Mouse (Mus musculus) intestine, embryonic 15.5 days (tissue): ENCODE data around the gene 4930404N11Rik. TPM values are rescaled to one million over a fixed set of nuclear protein-coding genes. Genes with fewer than 3 reads are reported as not detected.

Source experiments
- ATAC-seq: fragments of 200-750 bp; cut with Nextera tagmentation; 2 replicates; pipeline ENCODE4 v1.8.0; 2017; ENCODE audit warnings: moderate TSS enrichment, moderate library complexity
- H3K27ac ChIP-seq: fragments of 300-500 bp; sonication (generic); 2 replicates; pipeline ENCODE4 v1.5.1; 2015; ENCODE audit warnings: mild to moderate bottlenecking, inconsistent platforms
- H3K27me3 ChIP-seq: fragments of 300-500 bp; sonication (generic); replicated peaks from 2 replicates; pipeline ENCODE4 v1.6.1; 2015; ENCODE audit warnings: inconsistent platforms
- H3K36me3 ChIP-seq: fragments of 300-500 bp; sonication (generic); 2 replicates; pipeline ENCODE4 v1.6.1; 2015; ENCODE audit warnings: inconsistent platforms
- H3K4me1 ChIP-seq: fragments of 300-500 bp; sonication (generic); replicated peaks from 2 replicates; pipeline ENCODE4 v1.6.1; 2015; ENCODE audit warnings: inconsistent platforms
- H3K4me2 ChIP-seq: fragments of 300-500 bp; sonication (generic); replicated peaks from 2 replicates; pipeline ENCODE4 v1.6.1; 2015; ENCODE audit warnings: mild to moderate bottlenecking, inconsistent platforms
- H3K4me3 ChIP-seq: fragments of 300-500 bp; sonication (generic); replicated peaks from 2 replicates; pipeline ENCODE4 v1.5.1; 2015; ENCODE audit warnings: inconsistent platforms
- H3K9ac ChIP-seq: fragments of 300-500 bp; sonication (generic); 2 replicates; pipeline ENCODE4 v1.6.1; 2015; ENCODE audit warnings: inconsistent platforms
- H3K9me3 ChIP-seq: fragments of 300-500 bp; sonication (generic); 2 replicates; pipeline ENCODE4 v1.6.1; 2016; ENCODE audit warnings: inconsistent platforms
- WGBS: fragments of 180-500 bp; shearing (Covaris S2); methylation state at CpG from one replicate; pipeline ENCODE4 v1.1.7; 2015; 5-methylcytosine and 5-hydroxymethylcytosine counted together
- polyA plus RNA-seq: library from polyadenylated mRNA; unstranded; fragments of >200 nt; fragmentation: Nextera tagmentation; extraction: Ambion mirVana; gene quantifications from 2 replicates; pipeline ENCODE4 v1.2.1, GENCODE M21; 2015

Gene 4930404N11Rik
- polyA plus RNA-seq, 1 experiment from 2014 or later: 1.0 TPM

DNA sequence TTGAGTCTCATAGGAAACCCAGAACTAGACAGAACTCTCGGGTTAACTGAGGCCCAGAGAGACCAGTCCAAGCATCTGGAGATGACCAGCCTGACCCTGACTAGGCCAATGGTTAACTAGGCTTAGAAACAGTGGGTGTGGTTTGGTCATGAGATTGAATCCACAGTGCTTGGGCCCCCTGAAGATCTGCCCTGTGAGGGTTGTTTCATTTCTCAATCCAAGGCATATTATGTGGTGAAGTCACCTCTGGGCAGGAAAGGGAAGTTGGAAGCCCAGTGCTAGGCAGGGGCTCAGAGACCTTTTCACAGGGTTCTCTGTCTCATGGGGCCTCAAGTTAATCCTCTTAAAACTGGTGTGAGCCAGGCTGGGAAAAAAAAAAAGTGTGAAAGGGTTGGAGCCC, 6.8 kb downstream of the 4930404N11Rik start:
- Histone ChIP-seq H3K27me3 (peaks cover 7% of the 10 kb centered on the region), H3K4me2 (peak overlapping the region; percentile 99), H3K4me1 (peaks cover 50% of the 10 kb centered on the region), H3K9me3 (no peaks in the 10 kb centered on the region), H3K4me3 (peak overlapping the region; percentile 88; the same call in 1 of the 2 replicates), H3K27ac (peak overlapping the region; percentile 59), H3K36me3 (peaks cover 3% of the 10 kb centered on the region; the same call in 1 of the 2 replicates), H3K9ac (peak overlapping the region; percentile 91; the same call in 1 of the 2 replicates)
- WGBS: 63% methylated on average over 1 of the region's 1 CpGs
- ATAC-seq: peak; percentile 24

DNA sequence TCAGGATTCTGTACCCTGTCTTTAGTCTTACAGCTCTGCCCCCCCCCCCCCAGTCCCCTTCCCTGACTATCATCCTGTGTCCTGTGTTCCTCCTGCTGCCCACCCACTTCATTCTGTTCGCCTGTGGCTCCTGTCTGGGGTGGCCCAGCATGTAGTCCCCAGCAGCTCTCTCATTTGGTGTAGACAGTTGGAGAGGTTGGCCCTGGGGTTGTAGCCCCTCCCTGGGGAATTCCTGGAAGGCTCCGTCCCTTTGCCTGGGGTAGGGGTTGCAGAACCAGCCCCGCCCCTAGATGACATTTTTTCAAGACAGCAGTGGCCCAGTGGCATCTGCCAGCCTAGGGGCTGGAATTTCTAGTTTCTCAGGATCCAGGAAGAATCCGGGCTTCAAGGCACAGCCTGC, 7.4 kb downstream of the 4930404N11Rik start:
- peak overlapping the region; percentile 59 for H3K27ac ChIP-seq
- no peaks in the 10 kb centered on the region for H3K9me3 ChIP-seq
- peaks cover 44% of the 10 kb centered on the region for H3K4me1 ChIP-seq
- peak overlapping the region; percentile 88 for H3K4me3 ChIP-seq
- peak overlapping the region; percentile 99 for H3K4me2 ChIP-seq
- H3K36me3 ChIP-seq: peaks cover 3% of the 10 kb centered on the region; the same call in 1 of the 2 replicates
- 0 out of 2 replicates have a peak, but pooled peaks cover under 1% of the 10 kb centered on the region for H3K27me3 ChIP-seq
- H3K9ac ChIP-seq: peak overlapping the region; percentile 91
- ATAC-seq: no peak
- WGBS: 35% methylated on average over 4 of the region's 4 CpGs

DNA sequence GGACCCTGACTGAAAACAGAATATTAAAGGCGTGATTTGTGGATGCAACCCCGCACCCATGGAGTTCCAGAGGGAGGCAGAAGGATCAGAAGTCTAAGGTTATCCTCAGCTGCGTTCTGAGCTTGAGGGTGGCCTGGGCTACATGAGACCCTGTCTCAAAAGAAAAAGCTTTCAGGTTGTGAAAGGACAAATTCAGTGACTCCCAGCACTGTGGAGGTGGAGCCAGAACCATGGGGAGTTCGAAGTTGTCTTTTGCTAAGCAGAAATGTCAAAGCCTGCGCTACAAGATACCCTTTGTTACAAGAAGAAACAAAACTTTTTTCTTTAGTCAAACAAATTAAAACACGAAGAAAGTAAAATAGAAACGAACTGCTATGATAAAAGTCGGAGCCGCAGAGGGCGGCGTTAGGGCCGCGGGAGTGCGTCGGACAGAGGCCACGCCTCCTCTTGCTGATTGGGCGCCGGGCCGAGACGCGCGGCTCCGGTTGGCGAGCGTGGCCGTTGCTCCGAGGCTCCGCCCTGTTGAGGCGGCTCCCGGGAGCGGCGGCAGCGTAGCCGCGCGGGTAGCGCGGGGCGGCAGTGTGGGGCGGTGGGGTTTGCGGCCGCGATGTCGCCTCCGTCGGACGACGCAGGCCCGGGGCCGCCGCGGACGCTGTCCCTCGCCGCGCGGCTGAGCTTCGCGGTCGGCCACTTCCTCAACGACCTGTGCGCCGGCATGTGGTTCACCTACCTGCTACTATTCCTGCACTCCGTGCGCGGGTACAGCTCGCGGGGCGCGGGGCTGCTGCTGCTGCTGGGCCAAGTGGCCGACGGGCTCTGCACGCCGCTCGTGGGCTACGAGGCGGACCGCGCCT, 8.4 kb downstream of the 4930404N11Rik start, which contains the start of gene Mfsd12:
Gene Mfsd12, plus strand, starts transcription at position 501 of the 854 bp plus-strand sequence.
- WGBS: 2% methylated on average over 79 of the region's 79 CpGs
- peak within 1 kb of the TSS; percentile 99 for H3K4me2 ChIP-seq
- H3K9ac ChIP-seq: peak within 1 kb of the TSS; percentile 91
- H3K27ac ChIP-seq: peak within 1 kb of the TSS; percentile 59
- H3K9me3 ChIP-seq: no peaks in the 10 kb centered on the region
- H3K27me3 ChIP-seq: no peaks in the 10 kb centered on the region
- peak; percentile 90 for ATAC-seq
- H3K4me1 ChIP-seq: peaks cover 37% of the 10 kb centered on the region
- peaks cover 3% of the 10 kb centered on the region; the same call in 1 of the 2 replicates for H3K36me3 ChIP-seq
- peak within 1 kb of the TSS; percentile 88 for H3K4me3 ChIP-seq

DNA sequence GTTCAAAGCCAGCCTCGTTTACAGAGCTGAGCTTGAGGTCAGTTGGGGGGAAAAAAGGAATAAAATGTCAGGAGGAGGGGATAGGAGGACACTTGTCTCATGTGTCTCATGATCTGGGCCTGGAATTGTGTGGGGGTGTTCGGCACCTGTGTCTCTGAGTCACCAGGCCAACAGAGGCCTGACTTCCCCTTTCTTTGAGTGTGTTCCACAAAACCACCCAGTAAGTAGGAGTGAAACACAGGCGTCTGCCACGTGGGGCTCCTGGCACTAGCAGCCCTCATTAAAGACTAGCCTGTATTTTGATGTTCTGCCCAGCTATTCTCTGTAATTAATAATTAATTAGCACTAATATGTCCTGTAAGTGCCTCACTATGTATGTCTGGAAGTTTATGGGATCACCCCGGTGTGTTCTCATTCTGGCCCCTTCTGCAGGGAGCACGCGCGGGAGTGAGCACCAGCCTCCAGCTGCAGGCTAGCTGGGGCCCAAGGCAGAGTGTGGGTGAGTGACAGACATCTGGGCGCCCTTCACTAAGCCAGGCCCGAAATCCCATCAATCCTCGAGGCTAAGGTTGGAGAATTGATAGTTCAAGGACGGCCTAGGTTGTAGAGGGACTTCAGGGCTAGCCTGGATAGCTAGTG, 9.1 kb downstream of the 4930404N11Rik start:
- WGBS: 54% methylated on average over 12 of the region's 12 CpGs
- ATAC-seq: no peak
- Histone ChIP-seq H3K27ac (no peak overlapping the region), H3K4me1 (peaks cover 42% of the 10 kb centered on the region), H3K4me2 (peak overlapping the region; percentile 99), H3K36me3 (peaks cover 3% of the 10 kb centered on the region; the same call in 1 of the 2 replicates), H3K27me3 (no peaks in the 10 kb centered on the region), H3K9ac (no peak overlapping the region), H3K4me3 (no peak overlapping the region), H3K9me3 (no peaks in the 10 kb centered on the region)

DNA sequence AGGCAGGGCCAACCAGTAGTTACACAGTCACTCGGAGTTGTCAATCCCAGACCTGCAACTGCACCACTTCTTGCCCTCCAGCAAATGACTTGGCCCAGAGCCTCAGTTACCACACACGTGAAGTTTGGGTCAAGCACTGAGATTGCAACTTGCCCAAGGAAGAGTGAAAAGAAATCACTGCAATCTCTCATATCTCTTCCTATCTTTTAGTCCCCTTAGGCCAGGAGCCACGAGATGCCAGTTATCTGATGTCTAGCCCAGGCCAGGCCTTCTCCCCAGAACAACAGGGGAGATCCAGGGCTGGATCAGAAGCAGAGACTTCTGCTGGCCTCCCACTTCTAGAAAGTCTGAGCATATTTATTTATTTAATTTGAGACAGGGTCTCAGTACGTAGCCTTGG, 10.1 kb downstream of the 4930404N11Rik start:
- WGBS: 88% methylated on average over 4 of the region's 4 CpGs
- H3K9me3 ChIP-seq: no peaks in the 10 kb centered on the region
- H3K9ac ChIP-seq: no peak overlapping the region
- no peak for ATAC-seq
- no peaks in the 10 kb centered on the region for H3K27me3 ChIP-seq
- H3K4me2 ChIP-seq: no peak overlapping the region
- H3K36me3 ChIP-seq: no peaks in the 10 kb centered on the region
- no peak overlapping the region for H3K4me3 ChIP-seq
- H3K4me1 ChIP-seq: peaks cover 38% of the 10 kb centered on the region
- H3K27ac ChIP-seq: no peak overlapping the region

DNA sequence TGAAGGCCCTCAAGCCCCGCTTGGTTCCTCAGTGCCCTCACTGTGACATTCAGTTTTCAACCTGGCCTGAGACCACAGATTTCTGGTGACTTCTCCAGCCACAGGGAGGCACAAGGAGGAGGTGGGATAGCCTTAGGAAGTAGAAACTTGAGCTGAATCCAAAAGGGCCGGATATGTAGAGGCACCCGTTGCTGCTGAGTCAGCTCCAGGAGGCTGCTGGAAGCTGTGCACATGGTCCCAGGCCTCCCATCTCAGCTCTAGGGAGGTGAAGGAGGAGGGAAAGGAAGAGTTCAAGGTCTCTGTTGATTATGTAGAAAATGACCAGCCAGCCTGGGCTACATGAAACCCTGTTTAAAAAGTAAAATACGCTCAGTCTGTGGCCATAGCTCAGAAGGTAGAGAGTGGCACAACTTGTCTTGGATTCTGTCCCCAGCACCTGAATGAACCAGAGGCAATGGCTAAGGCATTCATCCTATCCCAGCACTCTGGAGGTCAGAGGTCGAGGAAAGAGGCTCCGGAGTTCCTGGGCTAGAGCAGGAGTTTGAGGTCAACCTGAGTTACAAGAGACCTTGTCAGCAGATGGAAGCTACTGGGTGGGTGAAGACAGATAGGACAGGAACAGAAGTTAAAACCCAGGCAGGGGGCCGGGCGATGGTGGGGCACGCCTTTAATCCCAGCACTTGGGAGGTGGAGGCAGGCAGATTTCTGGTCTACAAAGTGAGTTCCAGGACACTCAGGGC, 10.7 kb downstream of the 4930404N11Rik start:
- no peak for ATAC-seq
- Histone ChIP-seq H3K4me1 (peaks cover 35% of the 10 kb centered on the region), H3K4me2 (no peak overlapping the region), H3K36me3 (no peaks in the 10 kb centered on the region), H3K27ac (no peak overlapping the region), H3K9me3 (no peaks in the 10 kb centered on the region), H3K4me3 (no peak overlapping the region), H3K27me3 (no peaks in the 10 kb centered on the region), H3K9ac (peak overlapping the region; percentile 13; the same call in 1 of the 2 replicates)
- WGBS: 74% methylated on average over 9 of the region's 9 CpGs

DNA sequence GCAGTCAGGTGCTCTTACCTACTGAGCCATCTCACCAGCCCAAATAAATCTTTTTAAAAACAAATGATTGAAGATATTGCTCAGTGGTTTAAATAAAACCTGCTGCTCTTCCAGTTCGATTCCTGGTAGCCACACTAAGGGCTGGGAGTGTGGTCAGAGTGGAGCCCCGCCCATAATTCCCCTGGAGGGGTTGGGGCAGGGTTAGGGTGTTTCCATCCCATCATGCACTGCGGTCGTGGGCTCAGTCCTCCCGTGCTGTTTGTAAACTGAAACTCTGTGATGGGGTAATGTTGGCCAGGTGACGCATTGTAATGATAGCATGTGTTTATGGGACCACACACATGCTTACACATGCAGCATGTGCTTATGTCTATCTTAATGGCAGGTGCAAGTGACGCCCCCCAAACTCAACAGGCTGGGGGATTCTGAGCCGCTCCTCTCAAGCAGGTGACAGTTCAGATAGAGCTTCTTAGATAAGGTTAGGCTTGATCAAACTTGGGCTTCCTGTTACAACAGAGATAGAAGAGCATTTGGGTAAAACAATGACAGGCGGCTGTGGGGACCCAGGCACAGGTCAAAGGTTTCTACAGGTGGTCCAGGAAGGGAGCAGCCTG, 13.8 kb downstream of the 4930404N11Rik start:
- Histone ChIP-seq H3K9me3 (no peaks in the 10 kb centered on the region), H3K4me3 (no peak overlapping the region), H3K9ac (no peak overlapping the region; the same call in 1 of the 2 replicates), H3K27ac (peak overlapping the region; percentile 40; the same call in 1 of the 2 replicates), H3K4me1 (peaks cover 37% of the 10 kb centered on the region), H3K36me3 (0 out of 2 replicates have a peak, but pooled peaks cover 6% of the 10 kb centered on the region), H3K4me2 (peak overlapping the region; percentile 35; the same call in 1 of the 2 replicates), H3K27me3 (no peaks in the 10 kb centered on the region)
- ATAC-seq: no peak
- 14% methylated on average over 9 of the region's 9 CpGs for WGBS

DNA sequence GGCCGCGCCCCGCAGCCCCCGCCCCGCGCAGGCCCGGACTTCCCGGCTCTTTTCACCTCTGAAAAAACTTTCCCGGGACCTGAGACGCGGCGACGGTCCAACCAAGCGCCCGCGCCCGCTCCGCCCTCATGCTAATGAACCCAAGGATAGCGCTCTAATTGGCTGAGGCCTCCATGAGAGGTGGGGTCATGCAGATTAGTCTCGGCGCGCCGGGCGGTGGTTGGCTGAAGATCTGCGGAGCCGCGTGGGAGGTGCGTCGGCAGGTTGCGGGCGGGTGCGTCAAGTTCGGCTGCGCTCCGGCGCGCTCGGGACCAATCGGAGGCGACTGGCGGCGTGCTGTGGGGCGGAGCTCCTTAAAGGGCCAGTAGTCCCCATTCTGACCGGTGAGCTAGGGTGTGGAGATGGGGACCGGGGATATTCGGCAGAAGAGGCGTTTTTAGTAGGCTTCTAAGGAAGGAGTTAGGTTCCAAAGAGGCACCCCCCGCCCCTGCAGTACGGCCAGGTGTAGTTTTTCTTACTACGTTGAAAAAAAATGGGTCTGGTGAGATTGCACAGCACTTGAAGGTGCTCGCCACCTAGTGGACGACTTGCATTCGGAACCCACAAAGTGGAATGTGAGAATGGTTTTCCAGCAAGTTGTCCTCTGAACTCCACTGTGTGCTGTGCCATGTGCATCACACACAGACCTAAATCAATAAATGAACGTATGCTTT, 15.1 kb downstream of the 4930404N11Rik start, which contains the start of gene Hmg20b:
Gene Hmg20b, minus strand, starts transcription at position 130 of the 713 bp plus-strand sequence.
- peak; percentile 93 for ATAC-seq

DNA sequence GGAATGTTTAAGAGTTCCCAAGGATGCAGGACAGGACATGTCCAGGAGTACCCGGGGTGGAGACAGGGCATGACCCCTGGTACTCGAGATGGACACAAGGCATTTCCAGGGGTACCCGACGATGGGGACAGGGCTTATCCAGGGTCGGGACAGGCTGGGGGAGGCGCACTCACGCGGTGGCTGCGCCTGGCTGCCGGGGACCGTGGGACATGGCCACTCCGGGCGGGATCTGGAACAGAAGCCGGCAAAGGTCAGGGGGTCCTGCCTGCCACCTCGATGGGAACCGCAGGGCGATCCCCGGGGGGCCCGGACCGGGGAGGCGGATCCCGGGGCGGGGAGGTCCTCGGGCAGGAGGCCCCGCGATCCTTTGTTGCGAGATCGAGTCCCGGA, 15.7 kb downstream of the 4930404N11Rik start:
- no peaks in the 10 kb centered on the region for H3K9me3 ChIP-seq
- H3K36me3 ChIP-seq: 0 out of 2 replicates have a peak, but pooled peaks cover 9% of the 10 kb centered on the region
- H3K27ac ChIP-seq: peak overlapping the region; percentile 77
- peak overlapping the region; percentile 84 for H3K4me2 ChIP-seq
- peaks cover 37% of the 10 kb centered on the region for H3K4me1 ChIP-seq
- H3K9ac ChIP-seq: peak overlapping the region; percentile 82
- no peak; the same call in 1 of the 2 replicates for ATAC-seq
- under 1% methylated on average over 29 of the region's 29 CpGs for WGBS
- H3K4me3 ChIP-seq: peak overlapping the region; percentile 78
- H3K27me3 ChIP-seq: no peaks in the 10 kb centered on the region

More for the DNA sequence above, 15.1 kb downstream of the 4930404N11Rik start, which contains the start of gene Hmg20b:
- peak within 1 kb of the TSS; percentile 84 for H3K4me2 ChIP-seq
- H3K9ac ChIP-seq: peak within 1 kb of the TSS; percentile 82
- H3K27me3 ChIP-seq: no peaks in the 10 kb centered on the region
- H3K27ac ChIP-seq: peak within 1 kb of the TSS; percentile 78
- no peaks in the 10 kb centered on the region for H3K9me3 ChIP-seq
- H3K36me3 ChIP-seq: 0 out of 2 replicates have a peak, but pooled peaks cover 9% of the 10 kb centered on the region
- WGBS: under 1% methylated on average over 54 of the region's 54 CpGs
- peak within 1 kb of the TSS; percentile 78 for H3K4me3 ChIP-seq
- peaks cover 37% of the 10 kb centered on the region for H3K4me1 ChIP-seq

DNA sequence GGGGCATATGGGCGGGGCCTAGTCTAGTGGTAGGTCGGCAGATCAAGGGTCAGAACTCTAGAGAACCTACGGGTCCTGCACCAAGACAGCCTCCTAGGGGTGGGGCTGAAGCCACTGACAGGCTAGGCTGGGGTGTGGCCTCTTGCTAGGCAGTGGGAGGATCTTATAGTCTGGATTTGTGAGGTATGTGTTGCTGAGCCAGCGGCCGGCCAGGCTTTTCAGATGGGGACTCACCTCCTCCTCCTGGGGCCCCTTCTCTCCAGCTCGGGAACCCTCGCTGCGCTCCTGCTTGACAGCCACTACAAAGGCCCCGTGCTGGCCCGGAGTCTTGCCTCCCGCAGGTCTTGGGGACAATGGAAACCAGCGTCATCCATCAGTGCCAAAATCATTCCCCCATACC, 16.5 kb downstream of the 4930404N11Rik start:
- no peaks in the 10 kb centered on the region for H3K9me3 ChIP-seq
- peak overlapping the region; percentile 45; the same call in 1 of the 2 replicates for H3K27ac ChIP-seq
- H3K9ac ChIP-seq: peak overlapping the region; percentile 82
- H3K4me3 ChIP-seq: peak overlapping the region; percentile 78
- 0 out of 2 replicates have a peak, but pooled peaks cover 9% of the 10 kb centered on the region for H3K36me3 ChIP-seq
- ATAC-seq: peak; percentile 35
- H3K4me1 ChIP-seq: peaks cover 37% of the 10 kb centered on the region
- H3K4me2 ChIP-seq: peak overlapping the region; percentile 84
- H3K27me3 ChIP-seq: no peaks in the 10 kb centered on the region; the same call in 1 of the 2 replicates
- 4% methylated on average over 12 of the region's 12 CpGs for WGBS
